Mouse (Mus musculus) CH12F3 (cell line): Measurements from ENCODE around the gene Inhbe.
"Not testable (repeated sequence)": the region's sequence is repeated elsewhere in the genome, so short reads cannot be mapped to it uniquely, and the experiment has no call there.

Experiments
- in situ Hi-C: fragments of 300-500 bp; cut with MboI; formaldehyde crosslinking; loops from 2 replicates; pipeline ENCODE4 v1.14.3; 2020; ENCODE audit warnings: low sequenced_read_pairs

The Inhbe gene

GRCm38 (mm10) chr10:127324495-127324894 is 29.7 kb downstream of the Inhbe start:
- in situ Hi-C loops, result no loop called here

DNA sequence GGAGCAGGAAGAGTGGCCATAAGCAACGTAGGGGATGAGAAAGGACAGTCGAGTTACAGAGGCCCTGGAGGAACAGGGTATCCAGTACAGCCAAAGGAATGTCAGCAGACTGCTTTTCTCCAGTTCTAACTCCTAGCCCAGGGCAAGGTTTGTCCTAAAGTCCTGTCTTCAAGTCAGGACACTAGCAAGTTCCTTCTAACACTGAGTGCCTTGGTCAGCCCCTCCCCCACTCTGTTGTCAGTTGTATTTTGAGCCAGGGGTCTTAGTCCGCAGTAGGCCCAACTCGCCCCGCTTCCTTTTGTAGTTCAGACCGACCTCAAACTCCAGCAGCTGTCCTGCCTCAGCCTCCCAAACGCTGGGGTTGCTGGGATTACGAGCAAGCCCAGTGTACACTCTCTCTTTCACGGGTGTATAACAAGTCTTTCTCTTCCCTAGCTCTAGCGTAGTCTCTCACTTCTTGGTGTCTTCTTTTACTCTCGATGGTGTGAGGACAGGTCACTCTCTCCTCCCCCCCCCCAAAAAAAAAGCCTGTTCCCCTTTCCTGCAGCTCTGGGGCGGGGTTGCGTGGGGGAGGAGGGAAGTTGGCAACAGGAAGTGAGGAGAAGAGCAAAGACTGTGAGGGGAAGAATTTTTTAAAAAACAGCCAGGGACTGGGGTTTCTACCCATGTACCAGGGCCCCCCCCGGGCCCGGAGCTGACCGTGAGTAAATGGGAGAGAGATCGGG is 30.9 kb downstream of the Inhbe start:
- in situ Hi-C loops, result no loop called here

DNA sequence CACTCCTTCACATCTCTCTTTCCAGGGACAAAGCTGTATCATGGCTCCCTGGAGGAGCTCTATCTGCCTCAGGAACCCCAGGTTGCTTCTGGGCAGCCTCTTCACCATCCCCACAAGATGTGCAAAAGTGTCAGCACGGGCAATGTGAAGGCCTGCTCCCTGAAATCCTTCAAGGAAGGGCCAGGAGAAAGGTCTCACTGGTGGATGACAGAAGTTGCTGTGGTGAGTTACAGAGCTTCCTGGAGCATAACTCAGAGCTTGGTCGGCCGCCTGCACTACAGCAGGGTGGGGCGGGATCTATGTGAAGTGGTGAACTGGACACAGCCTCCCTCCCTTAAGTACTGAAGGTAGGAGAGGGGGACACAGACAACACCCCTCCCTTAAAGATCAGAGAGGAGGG is 31.5 kb downstream of the Inhbe start:
- in situ Hi-C loops, result no loop called here

DNA sequence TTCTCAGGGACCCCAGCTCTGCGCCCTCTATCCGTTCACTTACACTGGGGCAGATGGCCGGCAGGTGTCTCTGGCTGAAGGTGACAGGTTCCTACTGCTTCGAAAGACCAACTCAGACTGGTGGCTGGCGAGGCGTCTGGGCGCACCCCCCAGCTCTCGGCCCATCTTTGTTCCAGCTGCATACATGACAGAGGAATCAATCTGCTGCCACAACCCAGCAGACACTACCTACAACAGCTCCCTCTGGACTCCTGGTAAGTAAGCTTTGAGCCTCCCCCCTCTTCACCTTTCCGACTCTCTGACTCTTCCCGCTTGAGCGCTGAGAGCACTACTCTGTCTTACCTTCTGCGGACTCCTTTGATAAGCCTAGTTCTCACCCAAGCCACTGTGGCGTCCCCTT is 32.0 kb downstream of the Inhbe start:
- in situ Hi-C loops, result no loop called here

DNA sequence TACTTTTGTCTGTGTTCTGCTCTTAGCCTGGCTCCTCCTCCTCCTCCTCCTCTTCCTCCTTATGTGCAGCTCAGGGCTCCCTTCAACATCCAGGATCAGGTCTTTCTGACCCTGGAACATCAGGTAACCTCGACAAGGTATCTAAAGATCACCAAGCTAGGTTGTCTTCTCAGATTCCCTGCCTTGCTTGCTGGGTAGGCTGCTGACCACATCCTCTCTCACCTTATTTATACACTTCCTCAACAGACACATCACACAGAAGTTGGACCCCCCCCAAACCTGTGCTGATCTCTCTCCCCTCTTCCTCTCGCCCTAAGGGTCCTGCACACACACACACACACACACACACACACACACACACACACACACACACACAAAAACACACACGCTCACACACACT is 32.6 kb downstream of the Inhbe start, which contains the start of gene Arhgap9:
TSS of gene Arhgap9 (plus strand) at position 344 of the 400 bp plus-strand sequence.
- in situ Hi-C loops, result no loop called here

GRCm38 (mm10) chr10:127319969-127320368 is 34.2 kb downstream of the Inhbe start:
- in situ Hi-C loops, result no loop called here

DNA sequence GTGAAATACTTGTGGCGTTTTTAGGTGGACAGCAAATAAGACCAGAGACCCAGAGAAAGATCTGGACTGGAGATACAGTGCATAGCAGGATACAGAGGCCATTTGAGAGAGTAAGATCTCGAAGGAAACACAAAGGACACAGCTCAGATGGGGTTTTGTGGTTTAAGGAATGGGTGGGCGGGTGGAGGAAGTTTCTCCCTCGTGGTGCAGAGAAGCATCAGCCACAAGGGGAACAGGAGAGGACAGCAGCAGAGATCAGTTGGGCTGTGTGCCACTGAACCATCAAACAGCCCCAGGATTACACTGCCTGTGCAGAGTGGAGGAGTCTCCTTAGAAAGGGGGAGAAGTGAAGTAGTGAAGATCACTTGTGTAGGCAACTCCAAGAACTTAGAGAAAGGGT is 36.2 kb downstream of the Inhbe start:
- in situ Hi-C loops, result no loop called here

GRCm38 (mm10) chr10:127317277-127317676 is 36.9 kb downstream of the Inhbe start:
- in situ Hi-C loops, result no loop called here

- in situ Hi-C loops, result not testable (repeated sequence)
These were observed 39.3 kb downstream of the Inhbe start for GRCm38 (mm10) chr10:127314950-127315349.

GRCm38 (mm10) chr10:127313516-127313915 is 40.7 kb downstream of the Inhbe start:
- in situ Hi-C loops, result not testable (repeated sequence)

DNA sequence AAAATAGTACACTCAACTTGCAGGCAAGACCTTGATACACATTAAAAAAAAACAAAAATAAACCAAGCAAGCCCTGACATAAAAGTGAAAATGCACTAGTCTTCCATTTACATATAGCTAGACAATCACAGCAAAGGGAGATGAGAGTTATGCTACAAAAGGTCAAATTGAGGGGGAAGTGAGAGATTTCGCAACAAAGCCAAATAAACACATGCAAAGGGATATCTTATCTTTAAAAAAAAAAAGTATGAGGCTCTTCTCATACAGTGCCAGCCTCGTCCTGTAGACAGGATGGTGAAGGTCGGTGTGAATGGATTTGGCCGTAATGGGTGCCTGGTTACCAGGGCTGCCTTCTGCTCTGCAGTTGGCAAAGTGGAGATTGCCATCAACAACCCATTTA is 41.4 kb downstream of the Inhbe start:
- in situ Hi-C loops, result no loop called here

- in situ Hi-C loops, result no loop called here
These were observed 41.9 kb downstream of the Inhbe start for GRCm38 (mm10) chr10:127312356-127312676.

GRCm38 (mm10) chr10:127311476-127312355 is 42.5 kb downstream of the Inhbe start, which contains the start of gene Mars:
Gene Mars, minus strand, starts transcription at chr10:127311786.
- in situ Hi-C loops, result no loop called here

DNA sequence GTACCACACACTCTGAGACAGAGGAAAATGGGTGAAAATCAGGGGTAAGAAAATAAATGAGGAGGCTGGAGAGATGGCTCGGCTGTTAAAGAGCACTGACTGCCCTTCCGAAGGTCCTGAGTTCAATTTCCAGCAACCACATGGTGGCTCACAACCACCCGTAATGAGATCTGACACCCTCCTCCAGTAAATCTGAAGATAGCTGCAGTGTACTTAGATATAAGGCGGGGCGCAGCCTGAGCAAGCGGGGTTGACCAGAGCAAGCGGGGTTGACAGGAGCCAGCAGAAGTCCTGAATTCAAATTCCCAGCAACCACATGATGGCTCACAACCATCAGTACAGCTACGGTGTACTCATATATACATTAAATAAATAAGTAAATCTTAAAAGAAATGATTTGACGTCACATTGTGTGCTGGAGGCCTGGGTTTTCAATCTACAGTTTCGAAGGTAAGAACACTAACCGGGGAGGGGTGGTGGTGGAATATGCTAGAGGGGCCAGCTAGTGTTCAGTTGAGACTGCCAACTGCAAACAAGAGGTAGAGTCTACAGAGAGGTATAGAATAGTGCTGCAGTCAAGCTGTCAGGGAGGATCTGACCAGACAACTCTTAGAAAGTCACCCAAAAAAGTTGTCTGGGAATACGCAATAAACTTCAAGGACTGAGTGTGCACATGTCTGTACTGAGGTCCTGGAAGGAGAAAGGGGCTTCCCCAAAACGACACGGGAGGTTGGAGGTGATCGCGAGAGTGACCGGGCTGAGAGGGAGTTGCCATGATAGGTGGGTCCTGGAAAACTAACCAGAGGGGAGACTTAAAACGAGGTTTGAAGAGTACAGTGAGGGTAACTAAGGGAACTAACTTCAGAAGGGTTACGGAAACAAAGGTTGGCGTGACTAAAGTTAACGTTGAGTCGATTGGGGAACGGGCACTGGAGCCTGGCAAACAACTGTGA is 43.4 kb downstream of the Inhbe start:
- in situ Hi-C loops, result no loop called here

DNA sequence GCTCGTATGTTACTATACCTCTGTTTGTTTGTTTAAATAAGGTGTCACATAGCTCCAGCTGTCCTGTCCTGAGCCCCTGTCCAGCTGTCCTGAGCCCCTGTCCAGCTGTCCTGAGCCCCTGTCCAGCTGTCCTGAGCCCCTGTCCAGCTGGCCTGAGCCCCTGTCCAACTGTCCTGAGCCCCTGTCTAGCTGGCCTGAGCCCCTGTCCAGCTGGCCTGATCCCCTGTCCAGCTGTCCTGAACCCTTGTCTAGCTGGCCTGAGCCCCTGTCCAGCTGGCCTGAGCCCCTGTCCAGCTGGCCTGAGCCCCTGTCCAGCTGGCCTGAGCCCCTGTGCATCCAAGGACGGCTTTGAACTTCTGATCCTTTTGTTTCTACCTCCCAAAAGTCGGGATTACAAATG is 45.0 kb downstream of the Inhbe start:
- in situ Hi-C loops, result not testable (repeated sequence)

DNA sequence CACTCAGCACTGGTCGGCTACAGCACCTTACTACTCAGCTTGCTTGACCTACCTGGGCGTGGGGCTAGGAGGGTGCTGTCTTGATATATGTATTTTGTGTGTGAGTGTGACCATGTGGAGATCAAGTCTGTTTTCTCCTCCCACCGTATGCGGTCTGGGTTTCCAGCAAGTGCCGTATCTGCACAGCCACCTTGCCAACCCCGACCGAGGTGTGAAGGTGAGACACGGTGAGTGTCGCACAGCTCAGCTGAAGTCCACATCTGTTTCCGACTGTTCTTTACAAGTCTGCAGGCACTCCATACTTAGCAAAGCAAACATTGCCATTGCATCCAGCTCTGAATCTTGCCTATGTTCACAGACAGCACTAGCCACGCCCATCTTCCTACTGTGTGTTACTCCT is 51.1 kb downstream of the Inhbe start:
- in situ Hi-C loops, result no loop called here

- in situ Hi-C loops, result no loop called here
These were observed 53.9 kb downstream of the Inhbe start for GRCm38 (mm10) chr10:127300361-127300760.
